Mouse (Mus musculus): Measurements from ENCODE around the gene Cep63.

- TF ChIP-seq CTCF (IDR thresholded peaks at IDR 0.05; ENCODE audit: low read depth) (no peak), EP300 (IDR thresholded peaks at IDR 0.05; ENCODE audit: low read depth) (no peak)
Measured at GRCm38 (mm10) chr9:102649917-102650527, 23.7 kb upstream of the Cep63 start.

All from liver, postnatal 0 days (tissue).